Mouse (Mus musculus): Measurements from ENCODE around the gene Fars2. TPM values are rescaled to one million over a fixed set of nuclear protein-coding genes. Genes with fewer than 3 reads are reported as not detected.
"Not testable (repeated sequence)": the region's sequence is repeated elsewhere in the genome, so short reads cannot be mapped to it uniquely, and the experiment has no call there.

Fars2 gene
- polyA plus RNA-seq, 1 experiment from 2014 or later: 30.0 TPM

DNA sequence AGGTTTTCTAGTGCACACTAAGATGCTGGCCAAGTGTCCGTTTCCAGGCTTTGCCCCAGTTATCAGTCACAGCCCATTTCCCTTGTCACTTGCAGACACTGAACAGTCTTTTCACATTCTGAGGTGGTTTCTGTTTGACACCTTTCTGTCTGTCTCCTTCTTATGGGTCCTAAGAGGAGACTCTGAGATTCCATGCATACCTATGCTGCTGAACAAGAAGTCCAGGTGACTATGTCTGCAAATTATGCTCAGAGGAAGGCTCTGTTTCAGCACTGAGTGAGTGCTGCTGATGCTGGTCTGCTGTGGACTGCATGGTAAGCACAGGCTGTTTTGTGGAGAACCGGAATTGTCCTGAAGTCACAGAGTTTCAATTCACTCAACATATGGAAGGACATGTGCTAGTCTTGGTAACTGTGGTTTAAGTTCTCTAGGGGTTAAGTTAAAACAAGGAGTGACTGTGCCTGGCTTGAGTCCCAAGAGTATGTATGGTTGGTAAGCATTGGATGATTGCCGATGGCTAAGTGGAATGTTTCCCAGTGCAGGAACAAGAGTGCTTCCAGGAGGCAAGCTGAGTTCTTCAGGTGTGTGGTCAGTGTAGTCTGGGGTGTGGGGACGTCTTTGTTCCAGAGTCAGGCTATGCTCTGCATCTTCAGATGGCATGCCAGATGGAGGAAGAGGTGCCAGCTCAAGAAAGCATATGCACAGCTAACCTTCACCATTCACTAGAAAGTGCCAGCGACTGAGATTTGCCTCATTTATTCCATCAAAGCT is 35.7 kb downstream of the Fars2 start:
- H3K4me3 ChIP-seq (replicated peaks): no peak overlapping the region
- H3K4me2 ChIP-seq: no peak overlapping the region
- WGBS: 89% methylated on average over 5 of the region's 5 CpGs
- H3K27ac ChIP-seq: no peak overlapping the region
- ATAC-seq (ENCODE audit: low FRiP score): no peak
- H3K4me1 ChIP-seq: peaks cover 4% of the 10 kb centered on the region
- H3K9me3 ChIP-seq: no peaks in the 10 kb centered on the region
- H3K36me3 ChIP-seq (replicated peaks): no peaks in the 10 kb centered on the region
- no peaks in the 10 kb centered on the region for H3K27me3 ChIP-seq
- H3K9ac ChIP-seq: no peak overlapping the region

- no peak for ATAC-seq (ENCODE audit: low FRiP score)
- WGBS: 92% methylated on average over 7 of the region's 7 CpGs
Measured at GRCm38 (mm10) chr13:36156340-36156931, 39.2 kb downstream of the Fars2 start.

GRCm38 (mm10) chr13:36163411-36163810 is 46.2 kb downstream of the Fars2 start:
- ATAC-seq (ENCODE audit: low FRiP score): no peak
- Histone ChIP-seq H3K4me3 (replicated peaks) (no peak overlapping the region), H3K36me3 (replicated peaks) (no peaks in the 10 kb centered on the region), H3K9me3 (no peaks in the 10 kb centered on the region), H3K27me3 (no peaks in the 10 kb centered on the region), H3K4me1 (no peaks in the 10 kb centered on the region), H3K9ac (no peak overlapping the region), H3K27ac (no peak overlapping the region), H3K4me2 (no peak overlapping the region)
- 95% methylated on average over 5 of the region's 5 CpGs for WGBS

More at GRCm38 (mm10) chr13:36156340-36156931, 39.2 kb downstream of the Fars2 start:
- Histone ChIP-seq H3K9ac (no peak overlapping the region), H3K4me2 (no peak overlapping the region), H3K4me1 (no peaks in the 10 kb centered on the region), H3K27ac (no peak overlapping the region), H3K27me3 (no peaks in the 10 kb centered on the region), H3K36me3 (replicated peaks) (no peaks in the 10 kb centered on the region), H3K4me3 (replicated peaks) (no peak overlapping the region), H3K9me3 (no peaks in the 10 kb centered on the region)

DNA sequence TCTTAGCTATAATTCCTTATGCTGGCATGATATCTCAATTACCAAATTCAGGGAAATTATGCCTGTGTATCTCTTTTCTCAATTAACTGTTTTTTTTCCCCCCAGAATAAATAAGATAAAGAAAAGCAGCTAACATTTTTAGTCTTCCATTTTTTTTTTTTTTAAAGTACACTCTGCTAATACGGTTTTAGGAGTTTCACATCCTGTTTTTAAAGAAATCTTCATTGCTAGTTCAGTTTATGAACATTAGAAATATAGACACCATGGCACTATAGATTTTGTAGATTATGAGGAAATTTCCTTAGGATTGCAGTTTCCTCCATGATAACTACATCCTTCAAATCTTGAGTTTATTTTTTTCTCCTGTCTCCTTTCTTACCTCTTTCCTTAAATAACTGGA is 46.7 kb downstream of the Fars2 start:
- 94% methylated on average over 1 of the region's 1 CpGs for WGBS
- no peaks in the 10 kb centered on the region for H3K9me3 ChIP-seq

GRCm38 (mm10) chr13:36172981-36173380 is 55.8 kb downstream of the Fars2 start:
- H3K36me3 ChIP-seq (replicated peaks); H3K4me2 ChIP-seq; H3K27ac ChIP-seq; H3K9ac ChIP-seq; ATAC-seq (ENCODE audit: low FRiP score); H3K4me3 ChIP-seq (replicated peaks); H3K27me3 ChIP-seq; H3K9me3 ChIP-seq: not testable (repeated sequence)
- peaks cover 10% of the 10 kb centered on the region for H3K4me1 ChIP-seq
- WGBS: 47% methylated on average over 2 of the region's 2 CpGs

More for the DNA sequence above, 46.7 kb downstream of the Fars2 start:
- Histone ChIP-seq H3K4me1 (no peaks in the 10 kb centered on the region), H3K4me3 (replicated peaks) (no peak overlapping the region), H3K27ac (no peak overlapping the region), H3K4me2 (no peak overlapping the region), H3K36me3 (replicated peaks) (no peaks in the 10 kb centered on the region), H3K27me3 (no peaks in the 10 kb centered on the region), H3K9ac (no peak overlapping the region)
- no peak for ATAC-seq (ENCODE audit: low FRiP score)

DNA sequence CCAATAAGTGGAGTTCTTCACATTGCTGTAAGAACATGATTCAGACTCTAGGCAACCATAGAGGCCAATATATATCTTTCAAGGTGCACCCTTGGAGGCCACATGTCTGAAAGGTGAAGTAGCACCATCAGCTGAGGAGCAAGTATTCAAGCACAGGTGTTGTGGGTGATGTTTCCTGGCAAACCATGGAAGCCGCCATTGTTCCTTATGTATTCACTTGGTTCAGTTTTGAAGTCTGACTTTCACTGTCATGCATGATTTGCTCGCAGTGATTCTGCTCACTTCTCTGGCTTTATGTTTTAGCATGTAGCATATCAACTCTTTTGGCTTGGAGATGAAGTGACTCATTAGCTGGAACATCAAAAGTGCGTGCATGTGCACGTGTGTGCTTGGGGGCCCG is 56.9 kb downstream of the Fars2 start:
- Histone ChIP-seq H3K27ac (no peak overlapping the region), H3K9me3 (no peaks in the 10 kb centered on the region), H3K4me3 (replicated peaks) (no peak overlapping the region), H3K36me3 (replicated peaks) (no peaks in the 10 kb centered on the region), H3K4me1 (peaks cover 10% of the 10 kb centered on the region), H3K27me3 (no peaks in the 10 kb centered on the region), H3K9ac (no peak overlapping the region), H3K4me2 (no peak overlapping the region)
- WGBS: 95% methylated on average over 5 of the region's 5 CpGs
- no peak for ATAC-seq (ENCODE audit: low FRiP score)

GRCm38 (mm10) chr13:36174772-36175171 is 57.6 kb downstream of the Fars2 start:
- H3K9me3 ChIP-seq: no peaks in the 10 kb centered on the region
- ATAC-seq (ENCODE audit: low FRiP score): no peak
- 97% methylated on average over 4 of the region's 4 CpGs for WGBS
- peaks cover 10% of the 10 kb centered on the region for H3K4me1 ChIP-seq
- H3K4me2 ChIP-seq: no peak overlapping the region
- H3K27me3 ChIP-seq: no peaks in the 10 kb centered on the region
- H3K9ac ChIP-seq: no peak overlapping the region
- no peaks in the 10 kb centered on the region for H3K36me3 ChIP-seq (replicated peaks)
- no peak overlapping the region for H3K4me3 ChIP-seq (replicated peaks)
- no peak overlapping the region for H3K27ac ChIP-seq

DNA sequence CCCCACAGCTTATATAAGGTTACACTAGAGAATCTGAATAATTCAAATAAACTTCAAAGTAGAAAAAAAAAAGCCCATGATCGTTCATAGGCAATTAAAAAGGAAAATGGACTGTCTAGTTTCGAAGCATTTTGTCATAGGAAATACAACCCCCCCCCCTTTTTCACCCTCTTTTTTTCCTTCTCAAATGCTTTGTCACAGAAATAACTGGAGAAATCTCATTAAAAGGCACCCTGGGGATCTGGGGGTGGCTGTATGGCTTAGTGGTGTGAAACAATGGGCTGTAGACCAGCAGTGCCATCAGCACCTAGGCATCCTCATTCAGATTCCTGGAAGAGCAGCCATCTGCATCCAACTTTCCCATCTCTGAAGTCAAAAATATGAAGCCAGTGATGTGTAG is 64.0 kb downstream of the Fars2 start:
- H3K4me3 ChIP-seq (replicated peaks): no peak overlapping the region
- no peaks in the 10 kb centered on the region for H3K9me3 ChIP-seq
- no peak overlapping the region for H3K4me2 ChIP-seq
- no peaks in the 10 kb centered on the region for H3K27me3 ChIP-seq
- no peaks in the 10 kb centered on the region for H3K36me3 ChIP-seq (replicated peaks)
- H3K27ac ChIP-seq: no peak overlapping the region
- H3K4me1 ChIP-seq: peaks cover 3% of the 10 kb centered on the region; the same call in 1 of the 2 replicates
- ATAC-seq (ENCODE audit: low FRiP score): no peak
- WGBS: 45% methylated on average over 2 of the region's 2 CpGs
- H3K9ac ChIP-seq: no peak overlapping the region

DNA sequence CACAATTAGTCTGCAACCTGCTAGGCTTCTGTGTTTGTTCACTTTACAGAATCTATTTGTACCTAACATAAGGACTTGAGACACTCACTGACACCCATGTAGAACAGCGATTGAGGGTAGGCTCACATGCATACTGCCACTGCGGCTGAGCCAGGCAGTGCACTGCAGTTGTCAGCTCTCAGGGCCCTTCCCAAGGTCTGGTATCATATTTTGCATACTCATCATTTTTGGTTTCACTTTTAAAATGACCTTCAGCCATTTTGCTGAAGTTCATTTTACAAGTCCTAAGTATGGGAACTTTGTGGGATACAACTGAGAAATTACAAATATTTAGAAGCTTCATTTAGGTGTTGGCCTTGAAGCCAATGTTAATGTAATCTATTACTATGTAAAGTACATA is 73.4 kb downstream of the Fars2 start:
- 94% methylated on average over 2 of the region's 2 CpGs for WGBS
- H3K4me3 ChIP-seq (replicated peaks): no peak overlapping the region
- no peaks in the 10 kb centered on the region for H3K9me3 ChIP-seq
- H3K36me3 ChIP-seq (replicated peaks): no peaks in the 10 kb centered on the region
- peaks cover 5% of the 10 kb centered on the region for H3K4me1 ChIP-seq
- H3K4me2 ChIP-seq: no peak overlapping the region
- no peak overlapping the region for H3K9ac ChIP-seq
- H3K27ac ChIP-seq: no peak overlapping the region
- H3K27me3 ChIP-seq: no peaks in the 10 kb centered on the region
- no peak for ATAC-seq (ENCODE audit: low FRiP score)

DNA sequence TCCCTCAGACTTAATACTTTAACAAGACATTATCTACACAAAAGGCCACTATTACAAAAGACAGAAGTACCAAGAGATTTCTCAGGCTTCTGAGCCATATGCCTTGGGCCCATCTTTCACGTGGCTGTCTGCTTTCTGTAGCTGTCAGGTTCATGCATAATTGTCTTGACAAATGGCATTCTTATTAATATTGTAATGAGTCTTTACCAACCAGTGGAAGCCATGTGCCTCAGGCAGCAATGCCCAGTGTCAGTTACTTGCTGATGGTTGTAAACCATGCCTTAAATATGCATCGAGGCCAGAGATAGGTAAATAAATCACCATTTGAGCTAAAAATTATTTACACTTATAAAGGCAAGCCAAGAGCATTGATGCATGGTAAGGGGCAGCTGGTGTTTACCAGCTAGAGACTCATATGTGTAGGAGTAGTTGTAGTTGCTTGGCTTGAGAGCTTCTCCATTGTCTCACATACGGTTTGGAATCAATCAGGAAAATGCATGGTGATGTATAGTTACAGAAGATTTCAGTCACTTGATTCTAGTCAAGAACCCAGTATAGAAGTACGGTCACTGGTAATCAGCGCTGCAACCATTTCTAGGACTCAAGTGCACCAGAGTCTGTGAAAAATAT is 76.4 kb downstream of the Fars2 start:
- Histone ChIP-seq H3K4me1 (peaks cover 12% of the 10 kb centered on the region), H3K36me3 (replicated peaks) (no peaks in the 10 kb centered on the region), H3K9me3 (no peaks in the 10 kb centered on the region), H3K27me3 (no peaks in the 10 kb centered on the region), H3K9ac (no peak overlapping the region), H3K4me3 (replicated peaks) (no peak overlapping the region), H3K4me2 (no peak overlapping the region), H3K27ac (no peak overlapping the region)
- ATAC-seq (ENCODE audit: low FRiP score): no peak
- WGBS: 69% methylated on average over 5 of the region's 5 CpGs

DNA sequence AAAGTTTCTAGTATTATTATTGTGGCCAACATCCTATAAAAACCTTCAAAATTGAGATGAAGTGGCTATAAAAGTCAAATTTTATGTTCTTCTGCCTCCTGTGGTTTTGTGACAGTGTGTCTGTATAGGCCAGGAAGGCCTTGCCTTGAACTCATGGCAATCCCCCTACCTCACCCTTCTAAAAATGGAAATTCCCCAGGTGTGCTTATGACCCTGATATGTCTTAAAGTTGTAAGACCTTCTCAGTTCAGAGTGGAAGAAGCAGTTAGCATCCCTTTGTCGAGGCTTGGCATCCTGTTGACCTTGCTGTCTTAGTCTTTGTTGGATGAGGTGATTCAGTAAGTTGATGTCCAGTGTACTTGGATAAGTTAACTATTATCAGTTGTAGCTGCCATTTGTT is 82.1 kb downstream of the Fars2 start:
- ATAC-seq (ENCODE audit: low FRiP score): no peak
- Histone ChIP-seq H3K4me1 (peaks cover 7% of the 10 kb centered on the region; the same call in 1 of the 2 replicates), H3K36me3 (replicated peaks) (no peaks in the 10 kb centered on the region), H3K27me3 (no peaks in the 10 kb centered on the region), H3K27ac (no peak overlapping the region), H3K9me3 (no peaks in the 10 kb centered on the region), H3K4me3 (replicated peaks) (no peak overlapping the region), H3K4me2 (no peak overlapping the region), H3K9ac (no peak overlapping the region)
- 88% methylated on average over 1 of the region's 1 CpGs for WGBS

- 92% methylated on average over 4 of the region's 4 CpGs for WGBS
- no peak overlapping the region for H3K4me2 ChIP-seq
- no peak for ATAC-seq (ENCODE audit: low FRiP score)
Measured at GRCm38 (mm10) chr13:36200453-36200852, 83.2 kb downstream of the Fars2 start.

More at GRCm38 (mm10) chr13:36200453-36200852, 83.2 kb downstream of the Fars2 start:
- peaks cover 7% of the 10 kb centered on the region; the same call in 1 of the 2 replicates for H3K4me1 ChIP-seq
- no peak overlapping the region for H3K9ac ChIP-seq
- H3K27me3 ChIP-seq: 0 out of 2 replicates have a peak, but pooled peaks cover 4% of the 10 kb centered on the region
- H3K9me3 ChIP-seq: no peaks in the 10 kb centered on the region
- H3K27ac ChIP-seq: no peak overlapping the region
- no peak overlapping the region for H3K4me3 ChIP-seq (replicated peaks)
- 0 out of 2 replicates have a peak, but pooled peaks cover 4% of the 10 kb centered on the region for H3K36me3 ChIP-seq (replicated peaks)
